Mouse (Mus musculus): ENCODE measurements around the gene Grxcr1.

Grxcr1 gene

DNA sequence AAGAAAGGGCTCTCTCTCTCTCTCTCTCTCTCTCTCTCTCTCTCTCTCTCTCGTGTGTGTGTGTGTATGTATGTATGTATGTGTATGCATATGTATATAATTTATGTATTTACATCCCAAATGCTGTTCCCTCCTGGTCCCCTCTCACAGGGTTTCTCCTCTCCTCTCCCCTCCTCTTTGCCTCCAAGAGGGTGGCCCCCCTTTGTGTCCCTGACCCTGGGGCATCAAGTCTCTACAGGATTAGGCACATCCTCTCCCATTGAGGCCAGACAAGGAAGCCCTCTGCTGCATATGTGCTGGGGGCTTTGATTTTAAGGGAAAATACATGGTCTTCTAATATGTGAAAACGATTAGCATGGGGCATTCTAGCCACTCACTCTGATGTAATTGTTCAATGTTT, 61.5 kb downstream of the Grxcr1 start:
- DNase-seq (ENCODE audit: low spot score) = no peak

DNA sequence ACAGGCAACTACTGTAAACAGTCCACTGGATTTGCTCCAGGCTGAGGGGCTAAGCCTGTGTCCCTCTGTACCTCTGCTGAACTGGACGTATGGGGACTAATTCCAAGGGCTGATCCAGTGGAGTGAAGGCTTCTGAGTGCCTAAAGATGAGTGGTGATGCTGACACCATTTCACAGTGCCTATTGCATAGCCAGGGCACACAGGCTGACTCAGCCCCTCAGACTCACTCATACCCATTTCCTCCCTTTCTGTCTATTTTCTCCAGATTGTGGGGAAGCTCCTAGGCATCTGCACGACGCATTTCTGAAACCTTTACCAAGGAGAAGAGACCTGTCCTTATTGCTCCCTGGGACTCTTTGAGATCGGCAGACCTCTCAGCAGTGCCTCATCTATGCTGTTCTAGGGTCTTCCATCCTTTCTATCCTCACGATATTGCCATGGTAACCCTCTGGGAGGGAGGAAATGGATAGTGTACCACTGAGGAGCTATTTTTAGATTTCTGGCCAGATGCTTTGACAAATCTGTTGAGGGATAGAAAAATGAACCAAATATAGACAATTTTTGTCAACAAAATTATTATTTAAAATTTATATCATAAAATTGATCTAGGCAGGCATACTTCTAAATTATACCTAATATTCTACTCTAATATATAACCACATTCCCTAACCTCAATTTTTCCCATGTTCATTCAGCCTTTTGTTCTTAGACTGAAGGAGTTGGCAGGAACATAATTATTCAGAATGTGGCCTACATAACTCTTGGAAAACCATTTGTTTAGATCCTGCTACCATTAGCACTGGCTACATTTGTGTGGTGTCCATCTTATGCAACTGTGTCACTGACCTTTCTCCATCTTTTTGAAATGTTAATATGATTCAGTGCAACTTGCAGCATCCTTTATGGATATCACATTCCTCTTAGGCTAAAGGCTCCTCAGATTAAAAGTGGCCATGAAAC, 66.3 kb downstream of the Grxcr1 start:
- no peak for DNase-seq (ENCODE audit: low spot score)

DNA sequence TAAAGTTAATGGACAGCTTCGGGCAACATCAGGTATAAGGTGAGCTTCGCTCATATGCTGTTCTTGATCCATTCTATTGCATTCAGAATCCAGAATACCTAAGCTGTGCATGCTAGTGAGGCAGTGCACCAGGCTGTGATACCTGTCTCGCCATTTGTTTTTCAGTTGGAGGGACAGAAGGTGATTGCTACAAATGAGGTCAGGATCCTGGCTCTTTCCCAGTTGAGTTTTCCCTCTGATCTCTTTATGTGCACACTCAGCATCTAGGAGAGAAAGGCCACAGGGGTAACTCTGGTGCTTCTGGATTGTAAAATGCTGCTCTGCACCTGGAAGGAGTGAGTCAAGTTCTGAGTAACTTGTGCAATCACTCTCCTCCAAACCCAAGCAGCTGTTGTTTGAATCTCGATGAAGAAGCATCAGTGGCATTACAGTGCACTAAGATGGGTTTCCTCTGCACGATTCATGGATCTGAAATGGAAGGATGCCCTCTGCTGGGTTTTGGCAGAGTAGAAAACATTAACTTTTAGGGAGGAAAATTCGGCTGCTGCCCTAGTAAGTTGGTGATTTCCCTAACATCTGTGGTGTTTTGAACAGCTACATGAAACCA, 80.9 kb downstream of the Grxcr1 start:
- DNase-seq (ENCODE audit: low spot score) = no peak

DNA sequence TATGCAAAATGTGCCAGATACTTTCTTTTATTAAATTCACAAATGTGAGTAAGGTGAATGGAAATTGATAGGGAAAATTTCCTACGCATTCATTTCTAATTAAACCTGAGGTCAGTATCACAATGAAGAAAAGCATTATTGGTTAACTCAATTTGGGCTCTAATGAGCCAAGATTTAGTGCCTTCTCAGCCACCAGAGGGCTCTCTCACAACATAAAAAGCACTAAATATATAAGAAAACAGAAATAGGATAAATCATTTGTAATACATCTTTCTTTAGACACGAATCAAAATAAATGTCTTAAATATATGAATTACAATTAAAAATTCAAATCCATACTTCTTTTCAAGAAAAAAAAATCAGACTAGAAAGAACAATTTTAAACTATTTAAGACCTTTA, 89.2 kb downstream of the Grxcr1 start:
- DNase-seq (ENCODE audit: low spot score) = no peak

DNA sequence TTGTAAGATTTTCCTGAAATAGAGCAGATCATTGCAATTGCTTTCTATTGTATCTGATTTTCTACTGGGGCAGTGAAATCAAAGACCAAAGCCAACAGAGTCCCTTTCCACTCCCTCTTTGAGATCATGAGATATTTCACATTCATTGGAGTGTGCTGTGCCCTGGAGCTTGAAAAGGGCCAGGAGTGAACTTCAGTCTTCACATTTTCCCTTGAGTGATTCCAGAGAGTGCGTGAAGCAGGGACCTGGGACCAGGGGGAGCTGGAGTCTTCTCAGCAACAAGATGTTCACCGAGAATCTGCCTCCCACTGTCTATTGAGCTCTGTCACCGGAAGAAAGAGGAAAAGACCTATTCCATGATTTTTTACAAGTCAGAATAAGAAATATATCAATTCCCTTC, 91.2 kb downstream of the Grxcr1 start:
- DNase-seq (ENCODE audit: low spot score) = no peak

DNA sequence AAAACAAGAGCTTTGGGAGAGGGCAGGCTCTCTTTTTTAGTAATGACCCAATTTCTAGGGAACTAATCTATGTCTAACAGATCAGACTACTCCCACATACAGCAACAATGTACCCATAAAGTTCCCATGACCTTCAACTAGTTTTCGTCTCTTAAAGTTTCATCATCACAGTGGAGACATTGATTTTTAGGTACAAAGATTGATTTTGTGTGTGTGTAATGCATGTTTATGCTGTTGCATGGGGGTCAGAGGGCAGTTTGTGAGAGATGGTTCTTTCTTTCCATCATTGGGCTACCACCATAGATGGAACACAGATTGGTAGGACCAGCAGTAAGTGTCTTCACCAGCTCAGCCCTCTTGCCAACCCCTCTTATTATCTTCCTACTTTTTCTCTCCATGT, 93.8 kb downstream of the Grxcr1 start:
- DNase-seq (ENCODE audit: low spot score) = no peak

DNA sequence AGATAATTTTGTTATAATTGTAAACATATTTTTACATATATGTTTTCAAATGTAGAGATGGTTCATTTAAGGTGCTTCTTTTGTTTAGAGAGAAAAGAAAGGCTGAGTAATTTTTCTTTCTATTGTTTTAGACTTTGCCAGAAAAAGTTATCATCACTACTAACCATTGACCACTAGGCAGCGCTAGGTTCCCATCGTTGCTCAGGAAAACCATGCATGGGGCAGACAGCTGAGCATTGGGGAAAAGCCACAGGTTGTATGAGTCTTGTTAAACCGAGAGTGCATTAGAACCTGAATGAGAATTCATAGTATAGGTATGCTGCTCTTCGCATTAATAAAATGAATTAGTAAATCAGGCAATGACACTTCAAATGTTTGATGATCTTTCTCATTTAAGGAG, 96.8 kb downstream of the Grxcr1 start:
- no peak for DNase-seq (ENCODE audit: low spot score)

DNA sequence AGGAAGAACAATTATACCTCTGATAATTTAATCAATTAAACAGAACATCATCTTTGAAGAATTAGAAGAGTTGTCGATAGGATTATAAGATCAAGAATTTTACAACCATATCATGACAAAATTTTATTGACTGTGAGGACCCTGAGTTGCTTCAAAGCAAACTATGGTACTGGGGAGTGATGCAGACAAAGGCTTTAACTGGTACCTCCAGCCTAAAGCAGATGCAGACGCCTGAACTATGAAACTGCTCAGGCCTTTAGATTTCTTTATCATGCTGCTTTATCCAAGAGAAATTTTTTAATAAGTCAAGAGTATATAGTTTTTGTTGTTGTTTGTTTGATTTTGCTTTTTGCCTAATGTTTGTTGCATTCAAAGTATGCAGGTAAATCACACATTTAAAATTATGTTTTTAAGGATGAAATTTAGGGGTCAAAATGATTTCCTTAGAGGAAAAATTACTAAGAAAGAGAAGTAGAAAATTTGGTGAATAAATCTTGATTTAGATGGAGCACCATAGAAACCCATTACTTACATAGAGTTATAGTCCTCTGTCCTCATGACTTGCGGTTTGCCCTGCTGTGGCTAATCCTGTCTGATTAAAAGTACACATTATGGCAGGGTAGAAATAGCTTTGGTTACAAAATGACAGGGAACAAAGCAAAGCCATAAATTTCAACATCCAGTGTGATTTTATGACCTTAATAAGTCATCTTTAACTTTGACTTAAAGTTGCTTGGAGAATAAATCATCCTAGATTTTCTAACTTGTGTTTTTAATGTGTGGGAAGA, 97.4 kb downstream of the Grxcr1 start:
- no peak for DNase-seq (ENCODE audit: low spot score)

DNA sequence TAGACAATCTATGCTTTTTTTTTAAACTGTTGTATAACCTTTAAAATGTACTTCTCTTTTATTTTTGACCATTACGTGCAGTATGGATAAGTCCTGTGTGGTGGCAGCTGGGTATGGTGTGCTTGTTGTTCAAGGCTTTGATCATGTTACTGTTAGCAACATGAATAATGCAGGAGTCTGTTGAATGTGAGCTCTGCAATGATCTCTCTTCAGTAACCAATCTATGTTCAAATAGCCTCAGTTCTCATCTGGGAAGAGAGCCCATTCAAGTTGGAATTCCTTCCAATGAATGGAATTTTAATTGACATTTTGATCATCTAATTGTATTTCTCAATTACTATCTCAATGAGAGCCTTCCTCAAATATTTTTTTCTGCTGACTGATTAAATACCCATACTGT, 115.2 kb downstream of the Grxcr1 start:
- DNase-seq (ENCODE audit: low spot score) = no peak

DNA sequence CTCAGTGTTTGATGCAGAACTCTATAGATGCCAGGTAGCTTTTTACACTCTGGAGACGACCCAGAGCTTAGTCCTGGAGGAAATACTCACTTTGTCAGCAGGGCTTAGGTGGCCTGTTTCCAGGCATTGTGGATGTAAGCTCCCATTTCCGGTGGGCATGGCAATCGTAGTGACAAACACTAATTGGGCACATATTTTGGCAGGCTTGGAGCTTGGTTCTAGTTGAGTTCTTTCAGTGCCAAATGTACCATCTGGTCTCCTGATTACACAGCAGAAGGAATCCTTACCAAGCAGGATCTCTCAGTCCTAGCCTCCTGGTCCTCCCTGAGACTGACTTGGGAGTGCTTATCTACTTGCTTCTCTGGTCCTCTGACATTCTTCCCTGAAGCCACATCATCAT, 118.3 kb downstream of the Grxcr1 start:
- DNase-seq (ENCODE audit: low spot score) = no peak

DNA sequence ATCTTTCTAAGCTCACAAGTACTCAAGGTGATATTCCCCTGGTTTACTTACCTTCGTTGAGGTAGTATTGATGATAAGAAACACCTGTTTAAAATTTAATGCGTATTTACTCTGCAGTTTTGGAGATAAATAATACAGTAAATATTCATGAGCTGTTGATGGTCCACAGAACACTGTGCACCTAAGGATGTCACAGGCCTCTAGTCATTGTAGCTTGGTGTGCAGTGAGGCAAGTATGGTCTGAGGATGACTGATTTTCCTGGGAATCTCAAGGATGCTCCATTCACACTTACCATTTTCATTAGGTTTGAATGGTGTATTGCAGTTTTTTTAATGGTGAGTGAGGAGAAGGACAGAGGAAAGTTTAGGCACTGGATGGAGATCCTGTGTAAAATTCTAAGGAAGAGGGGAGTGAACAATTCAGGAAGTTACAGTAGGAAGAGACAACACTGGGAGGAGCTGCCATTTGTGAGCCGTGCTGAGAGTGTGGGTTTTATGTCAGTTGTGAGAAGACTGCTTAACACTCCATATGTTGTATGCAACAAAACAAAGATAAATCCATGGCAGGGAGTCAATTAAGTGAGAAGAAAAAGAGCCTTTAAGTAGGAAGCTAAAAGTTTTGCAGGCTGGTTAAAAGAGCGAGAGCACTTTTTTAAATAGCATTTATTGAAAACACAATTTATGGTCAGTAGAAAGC, 118.9 kb downstream of the Grxcr1 start:
- no peak for DNase-seq (ENCODE audit: low spot score)

DNA sequence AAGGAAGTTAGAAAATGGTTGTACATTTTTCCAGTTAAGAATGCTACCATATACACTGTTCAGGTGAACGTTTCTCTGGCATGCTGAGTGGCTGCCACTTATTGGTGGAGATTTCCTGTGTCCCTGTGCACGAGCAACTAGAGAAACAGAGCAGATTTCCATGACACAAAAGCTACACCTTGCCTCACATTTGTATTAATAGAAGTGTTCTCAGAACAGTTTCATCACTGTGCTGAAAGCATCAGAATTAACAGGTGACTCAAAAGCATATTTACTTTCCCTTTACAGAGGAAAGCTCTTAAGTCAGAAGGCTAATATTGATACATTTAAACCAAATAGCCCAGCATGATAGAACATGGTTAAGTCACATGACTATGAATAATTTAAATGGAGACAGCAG, 130.9 kb downstream of the Grxcr1 start:
- DNase-seq (ENCODE audit: low spot score) = no peak

DNA sequence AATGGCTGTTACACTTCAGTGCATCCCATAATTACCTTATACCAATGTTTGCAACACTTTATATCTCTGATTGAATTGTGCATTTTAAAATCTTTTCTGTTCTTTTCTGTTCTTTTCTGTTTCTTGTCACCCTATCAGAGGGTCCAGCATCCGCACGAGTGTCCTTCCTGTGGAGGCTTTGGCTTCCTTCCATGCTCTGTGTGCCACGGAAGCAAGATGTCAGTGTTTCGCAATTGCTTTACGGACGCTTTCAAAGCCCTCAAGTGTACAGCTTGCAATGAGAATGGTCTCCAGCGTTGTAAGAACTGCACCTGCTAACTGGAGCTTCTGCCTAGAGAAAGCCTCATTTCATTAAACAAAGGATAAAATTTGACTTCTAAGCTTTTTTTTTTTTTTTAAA, 134.3 kb downstream of the Grxcr1 start:
- no peak for DNase-seq (ENCODE audit: low spot score)

Measured in ovary, postnatal 36 days (tissue).